Mouse (Mus musculus) thymus, adult 2 months (tissue): ENCODE data around the gene Cyfip1.

Experiments
- CTCF ChIP-seq: fragments of 200-500 bp; IDR thresholded peaks from 2 replicates; pipeline ENCODE4 v1.5.1; 2012; ENCODE audit warnings: mild to moderate bottlenecking, control low read depth, low read length, moderate library complexity, borderline replicate concordance; ENCODE audit not compliant: control insufficient read depth, poor library complexity, insufficient read depth; ENCODE audit errors: extremely low read depth
- POLR2A ChIP-seq: fragments of 200-500 bp; IDR thresholded peaks from 2 replicates; pipeline ENCODE4 v1.6.1; 2012; ENCODE audit warnings: mild to moderate bottlenecking, low read length, control low read depth, moderate library complexity; ENCODE audit not compliant: control insufficient read depth, poor library complexity, insufficient read depth; ENCODE audit errors: extremely low read depth

GRCm38 (mm10) chr7:55859518-55859872 is 17.9 kb downstream of the Cyfip1 start:
- TF ChIP-seq POLR2A (no peak), CTCF (no peak)
